Mouse (Mus musculus) spleen, adult 2 months (tissue): Measurements from ENCODE around the gene Lhfpl3.

Experiments used
- CTCF ChIP-seq: fragments of 200-500 bp; IDR thresholded peaks from 2 replicates; pipeline ENCODE4 v1.5.1; 2011; ENCODE audit warnings: mild to moderate bottlenecking, inconsistent platforms; ENCODE audit not compliant: insufficient read depth, insufficient read length, insufficient replicate concordance; ENCODE audit errors: extremely low read depth
- POLR2A ChIP-seq: fragments of 200-500 bp; IDR thresholded peaks from 2 replicates; pipeline ENCODE4 v1.6.1; 2011; ENCODE audit warnings: low read depth, low read length, inconsistent platforms

GRCm38 (mm10) chr5:23248303-23248702 is 502.4 kb downstream of the Lhfpl3 start:
- TF ChIP-seq CTCF = no peak
- no peak for TF ChIP-seq POLR2A
